ENCODE assay signal across 23 mouse cellular contexts in the genomic region with DNA sequence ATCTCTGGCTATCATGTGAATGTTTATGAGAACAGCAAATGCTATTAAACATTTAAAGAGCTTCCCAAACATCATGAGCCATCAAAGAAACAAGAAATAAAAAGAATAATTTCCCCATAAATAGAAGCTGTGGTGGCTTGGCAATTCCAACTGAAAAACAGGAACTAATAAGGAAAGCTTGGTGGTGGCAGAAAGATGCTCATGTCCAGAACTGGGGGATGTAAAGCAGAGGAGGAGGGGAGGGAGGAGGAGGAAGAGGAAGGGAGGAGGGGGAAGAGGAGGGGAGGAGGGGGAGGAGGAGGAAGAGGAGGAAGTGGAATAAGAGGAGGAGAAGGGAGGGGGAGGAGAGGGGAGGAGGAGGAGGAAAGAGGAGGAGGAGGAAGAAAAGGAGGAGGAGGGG. TPM values are rescaled to one million over a fixed set of nuclear protein-coding genes. Genes with fewer than 3 reads are reported as not detected.
A peak's percentile ranks its signal among the peaks of the same experiment; 100 is the strongest.
DNase-seq lines count a peak whose midpoint lies in the region; ATAC-seq and TF ChIP-seq lines count a peak whose summit lies in the region.
"Had no signal": no experiment of that assay in that cellular context is flagged by ENCODE, and none has a peak within 500 bp of the region (broad histone marks: within the 10 kb centered on the region; RNA-seq: fewer than 3 reads in every experiment).

No protein-coding gene starts in this region.

- TF ChIP-seq CTCF in thymus, adult 2 months (IDR thresholded peaks at IDR 0.05; ENCODE audit: borderline replicate concordance, control insufficient read depth, extremely low read depth, insufficient read depth, low read length, poor library complexity) = no peak

- H3K9me3 ChIP-seq in heart, embryonic 11.5 days (replicated peaks; ENCODE audit: control insufficient read depth, low read length) = no peaks in the 10 kb centered on the region

- H3K27ac ChIP-seq in heart, embryonic 11.5 days (ENCODE audit: low read depth, low read length) = no peak overlapping the region
- no peak overlapping the region for H3K27ac ChIP-seq in thymus, adult 2 months (ENCODE audit: control insufficient read depth, insufficient read depth, low read length)

- ATAC-seq in heart, embryonic 11.5 days (replicated peaks; ENCODE audit: insufficient number of reproducible peaks, low FRiP score, low TSS enrichment) = no peak
- ATAC-seq in common myeloid progenitor, adult 5-6 weeks (replicated peaks; ENCODE audit: low read depth, poor library complexity, severe bottlenecking) = 0 out of 2 replicates have a peak, but pooled peaks have one; percentile 58
- peak; percentile 73 for ATAC-seq in granulocyte monocyte progenitor cell, adult 5-6 weeks (replicated peaks; ENCODE audit: poor library complexity, severe bottlenecking)
- ATAC-seq in megakaryocyte progenitor cell, adult 5-6 weeks (replicated peaks; ENCODE audit: poor library complexity) = 0 out of 2 replicates have a peak, but pooled peaks have one; percentile 48
- ATAC-seq: activated CD4-positive, CD25-positive, alpha-beta regulatory T cell, adult 4 months; CD4-positive, CD25-positive, alpha-beta regulatory T cell, adult 4 months; Patski had no signal

- no peak overlapping the region for H3K9ac ChIP-seq in heart, embryonic 11.5 days (ENCODE audit: low read depth, low read length)

- H3K4me2 ChIP-seq in heart, embryonic 11.5 days = no peak overlapping the region

- H3K4me3 ChIP-seq in heart, embryonic 11.5 days (ENCODE audit: low read depth, low read length) = no peak overlapping the region
- H3K4me3 ChIP-seq in thymus, adult 2 months (ENCODE audit: control insufficient read depth, insufficient read depth, low read length) = no peak overlapping the region

- TF ChIP-seq POLR2A in thymus, adult 2 months (IDR thresholded peaks at IDR 0.05; ENCODE audit: control insufficient read depth, extremely low read depth, insufficient read depth, low read length, poor library complexity) = no peak

- H3K4me1 ChIP-seq in heart, embryonic 11.5 days (ENCODE audit: control insufficient read depth, insufficient read depth, low read length) = no peaks in the 10 kb centered on the region
- no peaks in the 10 kb centered on the region for H3K4me1 ChIP-seq in thymus, adult 2 months (replicated peaks; ENCODE audit: control insufficient read depth, insufficient read depth, low read length)

- no peaks in the 10 kb centered on the region for H3K36me3 ChIP-seq in heart, embryonic 11.5 days (ENCODE audit: control insufficient read depth, insufficient read depth, low read length)
- H3K36me3 ChIP-seq in thymus, adult 2 months (ENCODE audit: control insufficient read depth, insufficient read depth, low read length) = no peaks in the 10 kb centered on the region
- H3K36me3 ChIP-seq: G1E had no signal

- no peaks in the 10 kb centered on the region for H3K27me3 ChIP-seq in heart, embryonic 11.5 days (ENCODE audit: control insufficient read depth, insufficient read depth, low read length)
- no peaks in the 10 kb centered on the region for H3K27me3 ChIP-seq in thymus, adult 2 months (ENCODE audit: control insufficient read depth, insufficient read depth, low read length)
- H3K27me3 ChIP-seq: CH12.LX, Patski had no signal

- DNase-seq in heart, adult 11 months = peak; percentile 27
- DNase-seq in thymus, adult 2 months = no peak
- DNase-seq in cerebellum, postnatal 4 days (ENCODE audit: low spot score in 2 of 2) = no peak
- DNase-seq in adrenal gland, postnatal 10 days = no peak
- DNase-seq: adrenal gland, adult 2 months; adrenal gland, adult 8-10 months; adrenal gland, postnatal 14 days; adrenal gland, postnatal 25 days; adrenal gland, postnatal 36 days; B cell, adult 2 months; cerebellum, adult 11 months; cerebellum, adult 11-12 months; cerebellum, adult 18-20 months had no signal

RNA-seq across cellular contexts. Expression of gene Cobll1, which starts 23.0 kb away (rescaled TPM):
- 9.9 and 10.1 TPM in 2 replicates for polyA plus RNA-seq in heart, embryonic 11.5 days (2014; fragmentation: Nextera tagmentation; extraction: Ambion mirVana)
- total RNA-seq in common myeloid progenitor, adult 5-6 weeks (2017) = 3.9 and 6.9 TPM in 2 replicates
- total RNA-seq in granulocyte monocyte progenitor cell, adult 5-6 weeks (2014; fragmentation: Nextera tagmentation) = 2.9 and 3.6 TPM in 2 replicates
- total RNA-seq in granulocyte monocyte progenitor cell, adult 5-6 weeks (2017) = 1.0 and 1.7 TPM in 2 replicates
- total RNA-seq in megakaryocyte progenitor cell, adult 5-6 weeks (2015) = 1.9 and 3.9 TPM in 2 replicates
- total RNA-seq in megakaryocyte progenitor cell, adult 5-6 weeks (2017) = 1.6 and 2.2 TPM in 2 replicates
- polyA plus RNA-seq in thymus, adult 2 months (2012; rRNA removed) = 2.9 and 3.5 TPM in 2 replicates
- 100 to 1,000 TPM; 106 to 124 TPM for total RNA-seq in adrenal gland, postnatal 10 days (2021)
- total RNA-seq: MEL had no signal
- polyA plus RNA-seq: G1E had no signal

Comparison
In these comparisons a context has a peak if more than half of its experiments do, and no peak if none do; other contexts are left out.
1. RNA of gene Cobll1, which starts 23.0 kb away (total RNA-seq): 106 to 124 TPM in adrenal gland, postnatal 10 days; 3.9 to 6.9 TPM in common myeloid progenitor, adult 5-6 weeks, 1.6 to 3.9 TPM in megakaryocyte progenitor cell, adult 5-6 weeks and 1.0 to 3.6 TPM in granulocyte monocyte progenitor cell, adult 5-6 weeks; every median in the first group is over 10 times any median in the second.